Mouse (Mus musculus): ENCODE results near the gene Zfpm1.

DNA sequence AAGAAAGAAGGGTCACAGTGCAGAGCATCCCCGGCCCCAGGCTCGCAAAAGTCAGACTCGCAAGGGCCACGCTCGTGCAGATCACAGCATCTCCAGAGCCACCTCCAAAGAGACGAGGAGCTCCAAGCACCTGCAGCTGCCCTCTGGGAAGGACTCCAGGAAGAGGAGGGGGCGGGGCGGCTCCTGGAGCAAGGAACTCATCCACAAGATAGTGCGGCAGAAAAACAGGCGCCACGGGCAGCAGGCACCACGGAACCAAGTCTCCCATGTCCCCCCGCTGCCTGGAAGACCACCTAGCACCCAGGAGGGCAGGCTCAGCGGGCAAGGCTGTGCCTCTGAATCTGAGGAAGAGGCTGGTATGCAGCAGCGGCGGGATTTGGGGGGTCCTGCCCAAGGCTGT lies 19.1 kb upstream of the Zfpm1 start:
- TF ChIP-seq CTCF (IDR thresholded peaks at IDR 0.05; ENCODE audit: insufficient read depth, low read length) (no peak), POLR2A (IDR thresholded peaks at IDR 0.05; ENCODE audit: borderline replicate concordance, extremely low read depth, low read depth, low read length) (no peak)

Data from lung, adult 2 months (tissue).